Mouse (Mus musculus) intestine, postnatal 0 days (tissue): ENCODE results near the gene Foxd2. TPM values are rescaled to one million over a fixed set of nuclear protein-coding genes. Genes with fewer than 3 reads are reported as not detected.

ENCODE experiments used
- ATAC-seq: fragments of 200-750 bp; cut with Nextera tagmentation; 2 replicates; pipeline ENCODE4 v1.8.0; 2017; ENCODE audit warnings: mild to moderate bottlenecking, moderate TSS enrichment, moderate library complexity
- H3K27ac ChIP-seq: fragments of 300-500 bp; sonication (generic); 2 replicates; pipeline ENCODE4 v1.5.1; 2014; ENCODE audit warnings: mild to moderate bottlenecking, low read depth, low read length, moderate library complexity
- H3K27me3 ChIP-seq: fragments of 300-500 bp; sonication (generic); replicated peaks from 2 replicates; pipeline ENCODE4 v1.6.1; 2014; ENCODE audit warnings: low read length, mixed read lengths; ENCODE audit not compliant: control insufficient read depth, insufficient read depth
- H3K36me3 ChIP-seq: fragments of 300-500 bp; sonication (generic); 2 replicates; pipeline ENCODE4 v1.6.1; 2014; ENCODE audit warnings: mild to moderate bottlenecking, moderate library complexity; ENCODE audit not compliant: control insufficient read depth, insufficient read depth
- H3K4me1 ChIP-seq: fragments of 300-500 bp; sonication (generic); replicated peaks from 2 replicates; pipeline ENCODE4 v1.6.1; 2014; ENCODE audit warnings: antibody characterized with exemption, low read length, mixed read lengths; ENCODE audit not compliant: control insufficient read depth, insufficient read depth
- H3K4me2 ChIP-seq: fragments of 300-500 bp; sonication (generic); replicated peaks from 2 replicates; pipeline ENCODE4 v1.6.1; 2014; ENCODE audit warnings: low read depth, mild to moderate bottlenecking, moderate library complexity
- H3K4me3 ChIP-seq: fragments of 300-500 bp; sonication (generic); 2 replicates; pipeline ENCODE4 v1.5.1; 2014; ENCODE audit warnings: low read depth, low read length
- H3K9ac ChIP-seq: fragments of 300-500 bp; sonication (generic); 2 replicates; pipeline ENCODE4 v1.6.1; 2014; ENCODE audit warnings: mild to moderate bottlenecking, low read depth, low read length
- H3K9me3 ChIP-seq: fragments of 300-500 bp; sonication (generic); 2 replicates; pipeline ENCODE4 v1.6.1; 2016; ENCODE audit warnings: mixed run types; ENCODE audit not compliant: control insufficient read depth
- CTCF ChIP-seq: sonication (generic); IDR thresholded peaks from 2 replicates; pipeline ENCODE4 v1.5.1; 2016; ENCODE audit warnings: low read depth, mild to moderate bottlenecking, control low read depth, antibody characterized with exemption, moderate library complexity
- WGBS: fragments of 180-500 bp; shearing (Covaris S2); extraction: QIAGEN DNeasy Blood & Tissue Kit; methylation state at CpG from one replicate; pipeline ENCODE4 v1.1.7; 2014; 5-methylcytosine and 5-hydroxymethylcytosine counted together
- polyA plus RNA-seq: library from polyadenylated mRNA; unstranded; fragments of >200 nt; fragmentation: Nextera tagmentation; extraction: Ambion mirVana; gene quantifications from 2 replicates; pipeline ENCODE4 v1.2.1, GENCODE M21; 2015

The Foxd2 gene
- polyA plus RNA-seq = 0.50 TPM in 1 of 2 replicates, not detected in the other

DNA sequence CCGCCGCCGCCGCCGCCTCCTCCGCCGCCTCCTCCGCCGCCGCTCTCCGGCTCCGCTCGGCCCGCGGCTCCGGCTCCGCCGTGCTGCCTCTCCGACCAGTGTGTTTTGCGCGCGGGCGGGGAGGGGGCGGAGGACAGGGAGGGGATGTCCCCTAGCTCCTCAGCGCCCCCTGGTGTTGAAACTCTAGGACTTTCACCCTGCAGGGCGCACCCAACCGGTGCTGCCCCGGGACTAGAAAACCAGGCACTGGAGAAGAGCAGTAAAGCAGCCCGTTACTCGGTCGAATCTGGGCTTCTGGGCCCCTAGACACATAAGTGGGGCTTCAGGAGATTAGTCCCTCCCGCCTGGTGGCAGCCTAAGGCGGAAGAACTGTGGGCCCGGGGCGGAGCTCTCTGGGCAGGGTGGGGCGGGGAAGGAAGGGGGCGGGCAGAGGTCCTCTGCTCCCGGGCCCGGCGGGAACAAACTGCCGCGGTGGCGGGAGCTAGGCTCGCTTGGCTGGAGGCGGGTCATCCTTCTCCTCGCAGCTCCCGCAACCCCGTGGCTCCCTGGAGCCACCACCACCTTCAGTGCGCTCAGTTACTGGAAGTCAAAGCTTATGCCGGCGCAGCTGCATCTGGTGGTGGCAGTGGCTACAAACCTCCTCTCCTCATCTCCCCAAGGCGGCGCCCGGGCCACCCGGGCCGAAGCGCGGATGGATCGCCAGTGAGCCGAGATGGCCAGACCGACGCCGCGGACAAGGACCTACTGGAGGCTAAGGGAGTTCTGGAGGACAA, at the start of gene Foxd2:
Foxd2 (minus strand) TSS at position 45 of the 773 bp plus-strand sequence.
- H3K27ac ChIP-seq = peak within 1 kb of the TSS; percentile 21; the same call in 1 of the 2 replicates
- H3K4me2 ChIP-seq = peak within 1 kb of the TSS; percentile 91
- under 1% methylated on average over 63 of the region's 64 CpGs for WGBS
- H3K9me3 ChIP-seq = no peaks in the 10 kb centered on the region
- H3K4me3 ChIP-seq = peak within 1 kb of the TSS; percentile 58
- peaks cover 99% of the 10 kb centered on the region for H3K27me3 ChIP-seq
- no peaks in the 10 kb centered on the region for H3K36me3 ChIP-seq
- H3K9ac ChIP-seq = peak within 1 kb of the TSS; percentile 48
- TF ChIP-seq CTCF = peak; percentile 92
- no peaks in the 10 kb centered on the region for H3K4me1 ChIP-seq
- ATAC-seq = peak; percentile 88

DNA sequence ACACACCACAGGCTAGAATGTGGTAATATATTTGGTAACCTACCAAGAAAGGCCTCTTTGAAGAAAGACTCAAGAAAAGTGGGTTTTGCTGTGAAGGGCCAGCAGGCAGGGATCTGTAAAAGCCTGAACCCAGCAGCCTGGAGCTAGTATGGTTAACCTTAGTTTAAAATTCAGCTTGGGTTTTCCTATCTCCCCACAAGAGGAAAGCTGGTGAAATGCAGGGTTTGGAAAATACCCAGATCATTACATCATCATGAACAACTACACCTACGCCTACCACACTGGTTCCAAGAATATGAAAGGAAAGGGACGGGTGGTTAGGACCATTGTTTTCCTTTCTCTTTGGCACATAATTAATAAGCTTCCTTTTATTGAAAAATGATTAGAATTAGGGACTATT, 49.6 kb upstream of the Foxd2 start:
- Histone ChIP-seq H3K4me3 (no peak overlapping the region), H3K9me3 (no peaks in the 10 kb centered on the region), H3K27ac (no peak overlapping the region), H3K9ac (no peak overlapping the region), H3K4me2 (no peak overlapping the region), H3K36me3 (peaks cover 12% of the 10 kb centered on the region), H3K4me1 (no peaks in the 10 kb centered on the region), H3K27me3 (no peaks in the 10 kb centered on the region)
- TF ChIP-seq CTCF = no peak
- ATAC-seq = no peak
- WGBS = 83% methylated on average over 2 of the region's 2 CpGs

DNA sequence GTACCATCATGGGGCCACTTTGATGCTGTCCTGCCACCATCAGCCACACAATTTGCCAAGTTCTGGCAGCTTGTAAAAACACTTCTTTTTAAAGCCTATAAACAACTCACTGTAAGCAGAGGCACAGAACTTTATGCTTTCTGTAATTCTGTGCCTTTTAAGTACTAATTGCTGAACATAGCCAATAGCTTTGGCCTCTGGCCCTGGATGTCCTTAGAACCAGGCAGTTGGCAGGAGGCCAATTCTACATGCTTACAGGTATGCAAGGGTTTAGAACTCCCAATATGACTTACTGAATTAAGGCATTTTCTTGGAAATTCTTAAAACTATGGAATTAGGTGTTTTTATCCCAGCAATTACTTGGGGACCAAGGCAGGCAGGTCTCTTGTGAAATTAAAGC, 48.7 kb upstream of the Foxd2 start:
- Histone ChIP-seq H3K9me3 (no peaks in the 10 kb centered on the region), H3K4me2 (no peak overlapping the region), H3K9ac (no peak overlapping the region), H3K27ac (no peak overlapping the region), H3K4me1 (no peaks in the 10 kb centered on the region), H3K4me3 (no peak overlapping the region), H3K27me3 (no peaks in the 10 kb centered on the region), H3K36me3 (peaks cover 6% of the 10 kb centered on the region)
- ATAC-seq = no peak
- no peak for TF ChIP-seq CTCF

DNA sequence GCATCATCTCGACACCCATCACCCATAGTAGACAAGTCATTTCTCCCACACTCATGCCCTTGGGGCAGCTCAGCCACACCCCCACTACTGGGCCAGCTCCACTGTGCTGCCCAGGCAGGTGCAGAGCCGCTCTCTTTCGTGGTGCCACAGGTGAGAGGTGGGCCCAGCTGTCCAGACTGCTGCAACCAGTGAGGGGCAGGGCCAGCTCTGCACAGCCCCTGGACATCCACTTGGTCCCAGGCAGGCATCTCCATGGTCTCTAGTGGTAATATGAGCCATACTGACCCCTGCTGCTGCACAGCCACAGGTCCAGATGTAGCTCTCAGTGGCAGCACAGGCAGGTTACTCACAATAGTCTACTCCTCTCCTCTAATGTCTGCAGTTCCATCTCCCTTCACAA, 44.5 kb upstream of the Foxd2 start:
- WGBS = 87% methylated on average over 3 of the region's 3 CpGs
- Histone ChIP-seq H3K4me1 (no peaks in the 10 kb centered on the region), H3K27ac (no peak overlapping the region), H3K4me2 (no peak overlapping the region), H3K9ac (no peak overlapping the region), H3K4me3 (no peak overlapping the region), H3K36me3 (no peaks in the 10 kb centered on the region), H3K9me3 (no peaks in the 10 kb centered on the region), H3K27me3 (no peaks in the 10 kb centered on the region)
- no peak for ATAC-seq
- no peak for TF ChIP-seq CTCF

DNA sequence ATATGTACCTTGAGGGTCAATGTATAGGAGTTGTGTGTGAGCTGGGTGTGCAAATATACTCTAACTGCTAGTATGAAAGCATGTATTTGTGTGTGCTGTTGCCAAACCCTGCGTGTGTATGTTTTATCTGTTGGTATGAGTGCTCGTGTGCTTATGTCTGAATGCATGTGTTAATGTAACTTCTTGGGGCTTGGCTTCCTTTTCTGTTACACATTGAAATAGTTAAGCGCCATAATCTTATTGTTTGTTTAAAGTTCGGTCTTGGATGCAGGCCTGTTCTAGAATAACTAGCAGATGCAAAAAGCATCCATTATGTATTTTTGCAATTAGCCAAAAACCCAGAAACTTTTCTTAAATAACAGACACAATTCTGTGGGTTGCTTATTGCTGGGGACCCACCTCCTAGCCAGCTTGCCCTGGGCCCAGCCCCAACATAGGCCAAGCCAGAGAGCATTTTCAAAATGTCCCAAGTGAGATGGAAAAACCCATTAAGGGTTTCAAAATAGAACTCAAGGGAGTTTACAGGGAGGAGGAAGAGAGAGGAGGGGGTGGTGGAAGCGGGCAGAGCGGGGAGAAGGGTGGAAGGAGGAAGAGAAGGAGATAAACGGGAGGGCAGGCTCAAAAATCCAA, 39.3 kb upstream of the Foxd2 start:
- H3K9me3 ChIP-seq = no peaks in the 10 kb centered on the region
- no peaks in the 10 kb centered on the region for H3K36me3 ChIP-seq
- H3K27me3 ChIP-seq = no peaks in the 10 kb centered on the region
- H3K4me2 ChIP-seq = no peak overlapping the region
- no peak overlapping the region for H3K27ac ChIP-seq
- no peak overlapping the region for H3K9ac ChIP-seq
- no peaks in the 10 kb centered on the region for H3K4me1 ChIP-seq
- ATAC-seq = no peak
- no peak for TF ChIP-seq CTCF
- 54% methylated on average over 7 of the region's 7 CpGs for WGBS
- no peak overlapping the region for H3K4me3 ChIP-seq

DNA sequence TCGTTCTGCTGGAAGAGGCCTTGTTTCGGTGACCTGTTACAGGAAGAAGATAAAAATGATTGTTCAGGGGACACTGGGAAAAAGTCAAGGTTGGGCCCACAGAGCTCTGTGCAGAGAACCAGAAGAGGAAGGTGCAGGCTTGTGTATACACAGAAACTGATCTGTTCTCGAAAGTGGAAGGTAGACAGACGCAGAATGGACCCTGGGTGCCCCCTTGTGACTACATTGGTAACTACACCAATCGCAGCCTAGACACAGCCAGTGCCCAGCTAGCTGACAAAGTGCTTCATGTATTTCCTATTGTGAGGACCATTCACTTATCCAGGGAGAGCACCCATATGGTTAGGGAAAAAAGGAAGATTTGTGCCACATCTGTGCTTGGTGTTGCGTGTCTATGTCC, 38.7 kb upstream of the Foxd2 start:
- ATAC-seq = peak; percentile 57
- Histone ChIP-seq H3K27ac (no peak overlapping the region), H3K4me2 (no peak overlapping the region), H3K27me3 (no peaks in the 10 kb centered on the region), H3K4me1 (no peaks in the 10 kb centered on the region), H3K4me3 (no peak overlapping the region), H3K9me3 (no peaks in the 10 kb centered on the region), H3K9ac (no peak overlapping the region), H3K36me3 (no peaks in the 10 kb centered on the region)
- 14% methylated on average over 6 of the region's 6 CpGs for WGBS
- peak; percentile 97 for TF ChIP-seq CTCF
